Mouse (Mus musculus): ENCODE measurements around the gene Osbp2. TPM values are rescaled to one million over a fixed set of nuclear protein-coding genes. Genes with fewer than 3 reads are reported as not detected.

Gene Osbp2
- total RNA-seq, 2 experiments from 2014 or later, result 5.4 to 6.1 TPM

- no peak for DNase-seq
These were observed 104.3 kb downstream of the Osbp2 start for GRCm38 (mm10) chr11:3759433-3759832.

DNA sequence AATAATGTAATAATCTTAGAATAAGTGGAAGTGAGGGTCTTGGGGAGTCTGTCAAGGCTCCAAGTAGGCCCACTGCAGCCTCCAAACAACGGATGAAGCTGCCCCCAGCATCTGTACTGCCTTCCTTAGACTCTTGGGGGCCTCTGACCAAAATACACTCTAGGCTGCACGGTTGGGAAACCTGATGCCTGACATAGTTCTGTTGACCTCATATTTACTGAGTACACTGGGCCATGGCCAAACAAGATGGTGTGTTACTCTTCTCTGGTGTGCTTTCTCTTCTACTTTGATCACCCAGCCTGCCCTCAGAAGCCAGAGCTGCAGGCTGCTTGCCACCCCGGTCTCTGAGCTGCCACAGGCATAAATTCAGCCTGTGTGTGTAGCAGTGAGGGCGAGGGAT, 108.4 kb downstream of the Osbp2 start:
- no peak for DNase-seq

DNA sequence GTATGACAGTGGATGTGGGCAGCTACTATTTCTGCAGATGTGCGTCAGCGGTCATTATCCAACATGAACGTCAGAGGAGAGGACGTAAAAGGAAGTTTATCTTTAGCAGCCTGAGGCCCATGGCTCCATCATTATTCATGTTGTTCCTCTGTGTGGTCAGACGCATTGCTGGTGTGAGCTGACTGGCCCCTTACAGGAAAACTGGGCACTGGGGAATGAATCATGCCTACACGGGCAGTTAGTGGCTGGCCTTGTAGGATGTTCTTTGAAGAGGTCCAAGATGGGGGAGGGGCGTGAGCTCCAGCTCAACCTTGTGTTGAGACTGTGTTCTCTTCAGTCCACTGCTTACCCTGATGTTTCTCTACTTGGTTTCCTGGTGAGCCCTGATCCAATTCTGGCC, 109.0 kb downstream of the Osbp2 start:
- no peak for DNase-seq

GRCm38 (mm10) chr11:3753897-3754296, 109.8 kb downstream of the Osbp2 start:
- DNase-seq, result no peak

- no peak for DNase-seq
These were observed 110.9 kb downstream of the Osbp2 start for GRCm38 (mm10) chr11:3752766-3753165.

DNA sequence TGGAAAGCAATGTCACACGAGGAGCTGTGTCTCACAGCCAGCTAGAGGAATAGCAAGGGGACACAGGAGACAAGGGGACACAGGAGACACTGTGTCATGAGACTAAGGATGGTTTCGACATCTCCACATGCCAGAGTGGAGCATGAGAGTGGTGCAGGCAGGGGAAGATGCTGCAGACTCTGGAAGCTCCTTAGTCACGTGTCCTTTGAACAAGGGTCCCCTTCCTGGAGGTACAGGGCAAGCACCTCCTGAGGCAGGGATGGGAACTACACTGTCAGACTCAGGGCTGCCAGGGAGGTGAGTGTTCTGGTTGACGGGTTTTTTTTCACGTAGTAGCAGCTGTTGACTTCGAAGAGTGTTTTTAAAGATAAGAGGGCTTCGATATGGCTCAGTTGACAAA, 113.9 kb downstream of the Osbp2 start:
- DNase-seq, result no peak

DNA sequence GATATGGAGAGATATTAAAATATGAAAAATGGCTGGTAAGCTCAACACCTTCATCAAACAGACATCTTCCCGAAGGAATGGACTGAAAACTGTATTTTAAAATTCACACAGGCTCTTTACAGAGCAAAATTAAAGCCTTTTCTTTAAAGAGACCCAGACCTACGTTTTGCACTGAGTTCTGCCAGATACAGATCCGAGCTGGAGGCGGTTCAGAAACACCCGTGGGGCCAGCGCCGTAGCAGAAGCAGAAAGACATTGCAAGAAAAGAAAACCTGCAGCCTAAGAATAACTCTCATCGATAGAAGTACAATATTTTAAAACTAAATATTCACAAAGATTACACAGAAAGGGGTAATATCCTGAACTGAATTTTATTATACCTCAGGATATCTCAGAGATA, 121.3 kb downstream of the Osbp2 start:
- no peak for DNase-seq

GRCm38 (mm10) chr11:3741183-3741582, 122.5 kb downstream of the Osbp2 start:
- no peak for DNase-seq

GRCm38 (mm10) chr11:3738778-3739177, 124.9 kb downstream of the Osbp2 start:
- DNase-seq, result no peak

DNA sequence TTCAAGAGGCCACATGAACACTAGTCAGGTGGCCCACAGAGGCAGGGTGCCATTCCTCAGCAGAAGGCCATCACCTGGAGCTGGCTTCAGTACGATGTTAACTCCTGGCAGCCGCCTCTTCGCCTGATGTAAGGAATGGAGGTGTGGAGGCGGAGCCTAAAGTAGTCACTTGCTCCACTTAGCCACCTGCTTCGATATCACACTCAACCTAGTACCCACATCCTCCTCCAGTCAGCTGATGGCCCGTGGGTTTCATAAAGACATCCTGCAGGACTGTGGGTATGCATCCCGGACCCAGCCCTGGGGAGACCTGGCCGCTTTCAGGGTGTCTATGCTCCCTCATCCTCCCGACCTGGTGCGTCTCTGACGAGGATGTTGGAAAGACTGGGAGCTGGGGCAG, 128.0 kb downstream of the Osbp2 start:
- no peak for DNase-seq

DNA sequence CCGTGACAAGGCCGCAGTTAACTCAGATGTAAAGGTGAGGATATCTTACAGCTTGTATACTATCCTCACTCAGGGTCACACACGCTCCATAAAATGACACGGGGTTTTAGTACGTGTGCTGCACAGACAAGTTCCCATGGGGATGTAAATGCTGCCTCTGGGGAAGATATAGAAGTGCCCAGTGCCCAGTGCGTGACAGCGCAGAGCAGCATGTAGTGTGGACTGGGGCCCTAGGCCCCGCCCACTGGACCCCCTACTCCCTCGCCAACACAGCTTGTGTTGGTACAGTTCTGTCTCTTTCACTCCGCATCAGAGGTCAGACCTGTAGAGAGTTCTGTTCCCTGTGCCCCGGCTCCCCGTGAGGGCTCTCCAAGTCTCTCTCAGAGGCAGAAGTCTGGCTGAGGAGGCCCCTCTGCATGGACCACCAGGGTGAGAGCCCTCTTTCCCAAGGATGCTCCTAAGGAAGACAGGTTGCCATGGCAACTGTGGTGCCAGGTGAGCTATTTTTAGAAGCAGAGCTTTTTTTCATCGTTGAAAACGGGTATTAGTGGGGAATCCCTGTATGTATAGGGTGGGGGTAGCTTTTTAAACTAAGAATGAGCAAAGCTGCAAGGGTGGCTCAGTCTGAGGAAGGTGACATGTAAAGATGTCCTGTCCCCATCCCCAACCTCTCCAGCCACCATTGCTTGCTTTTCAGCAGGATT, 129.6 kb downstream of the Osbp2 start:
- no peak for DNase-seq

DNA sequence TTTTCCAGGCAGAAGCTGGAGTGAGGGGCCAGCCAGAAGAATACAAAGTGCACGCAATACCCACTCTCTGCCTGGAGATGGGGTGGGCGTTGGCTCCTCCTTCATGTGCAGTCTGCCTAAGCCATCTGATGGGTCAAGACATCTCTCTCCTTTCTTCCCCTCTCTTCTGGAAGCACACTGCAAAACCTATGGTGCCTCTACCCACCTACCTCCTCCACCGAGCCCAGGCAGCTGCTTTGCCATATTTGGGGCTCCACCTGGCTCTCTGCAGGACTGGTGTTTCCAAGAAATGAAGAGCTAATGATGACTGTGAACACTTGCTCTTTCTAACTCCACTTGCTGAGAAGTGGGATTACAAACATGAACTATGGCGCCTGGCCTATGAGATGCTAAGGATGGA, 132.2 kb downstream of the Osbp2 start:
- DNase-seq, result no peak

DNA sequence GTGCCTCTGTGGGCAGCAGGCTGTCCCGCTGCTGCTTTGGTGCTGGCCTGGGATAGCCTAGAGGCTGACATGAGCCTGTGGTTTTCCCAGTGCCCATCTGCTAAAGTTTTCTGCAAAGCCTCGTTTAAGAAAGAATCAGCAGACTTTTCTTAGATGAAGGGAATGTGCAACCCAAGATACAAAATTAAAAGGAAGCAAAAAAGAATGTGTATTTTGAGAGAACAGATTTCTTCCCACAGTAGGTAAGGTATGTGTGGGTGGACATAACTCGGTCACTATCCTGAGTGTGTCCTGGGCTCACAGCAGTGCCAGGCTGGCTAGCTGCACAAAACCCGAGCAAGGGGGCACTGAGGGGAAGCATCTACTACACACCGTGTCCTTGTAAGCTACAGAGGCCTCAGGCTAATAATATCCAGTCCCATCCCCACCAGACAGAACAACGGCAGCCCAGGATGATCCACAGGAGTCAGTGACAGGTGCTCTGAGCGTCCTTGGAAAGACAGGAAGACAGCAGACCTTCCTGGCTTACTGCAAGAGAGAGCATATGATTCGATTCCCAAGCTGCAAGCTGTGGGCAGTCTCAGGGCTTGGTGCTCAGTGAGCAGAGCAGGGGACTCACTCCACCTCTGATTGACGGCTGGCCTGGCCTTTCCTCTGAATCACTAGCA, 136.1 kb downstream of the Osbp2 start:
- no peak for DNase-seq

GRCm38 (mm10) chr11:3725331-3726054, 138.2 kb downstream of the Osbp2 start:
- no peak for DNase-seq

DNA sequence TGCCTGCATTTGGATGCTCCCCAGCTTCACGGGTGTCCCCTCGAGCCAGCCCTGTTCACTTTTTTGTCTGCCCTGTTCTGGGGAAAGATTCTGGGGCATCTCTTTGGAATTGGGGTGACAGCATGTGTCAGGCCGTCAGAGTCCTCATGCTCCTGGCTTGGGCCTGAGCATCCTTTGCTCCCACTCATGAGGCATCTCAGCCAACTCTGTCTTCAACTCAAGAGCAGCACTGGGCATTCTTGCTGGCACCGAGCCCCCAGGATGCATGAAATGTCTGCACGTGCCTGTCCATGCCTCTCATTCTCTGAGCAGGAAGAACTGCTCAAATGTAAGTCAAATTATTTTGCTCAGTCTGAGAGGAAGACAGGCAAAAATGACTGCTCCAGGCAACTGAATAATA, 139.0 kb downstream of the Osbp2 start:
- DNase-seq, result no peak

DNA sequence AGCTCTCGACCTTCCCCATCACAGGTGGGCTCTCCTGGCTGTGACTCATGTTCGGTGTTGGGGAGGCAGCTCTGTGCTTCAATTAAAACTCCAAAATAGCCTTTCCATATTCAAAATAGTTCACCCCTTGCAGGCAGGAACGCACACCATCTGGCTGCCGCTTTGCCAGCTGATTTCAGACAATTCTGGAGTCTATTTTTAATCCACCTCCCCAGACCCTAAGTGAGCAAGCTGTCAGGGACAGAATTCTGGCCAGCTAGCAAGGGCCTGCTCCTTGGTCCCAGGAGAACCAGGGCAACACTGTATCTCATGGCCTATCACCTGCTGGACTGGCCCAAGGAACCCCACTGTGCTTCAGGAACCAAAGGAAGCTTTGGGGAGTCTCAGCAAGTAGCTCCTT, 139.8 kb downstream of the Osbp2 start:
- no peak for DNase-seq

DNA sequence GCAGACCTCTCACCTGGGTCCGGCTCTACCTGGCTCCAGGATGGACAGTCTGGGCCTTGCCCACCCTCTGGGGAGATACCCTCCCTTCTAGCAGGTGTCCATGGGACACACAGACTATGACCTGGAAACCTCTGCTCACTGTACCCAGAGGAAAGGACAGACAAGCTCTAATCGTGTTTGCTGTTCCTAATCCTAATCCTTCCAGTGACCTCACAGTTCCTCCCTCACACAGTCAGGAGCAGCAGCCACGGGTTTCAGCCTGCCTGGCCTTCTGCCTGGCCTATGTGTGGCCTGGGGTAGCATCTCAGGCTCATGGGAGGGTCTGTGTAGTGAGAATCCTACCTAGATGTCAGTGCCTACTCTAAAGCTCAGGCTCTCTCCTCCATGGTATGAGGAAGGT, 140.8 kb downstream of the Osbp2 start:
- no peak for DNase-seq

DNA sequence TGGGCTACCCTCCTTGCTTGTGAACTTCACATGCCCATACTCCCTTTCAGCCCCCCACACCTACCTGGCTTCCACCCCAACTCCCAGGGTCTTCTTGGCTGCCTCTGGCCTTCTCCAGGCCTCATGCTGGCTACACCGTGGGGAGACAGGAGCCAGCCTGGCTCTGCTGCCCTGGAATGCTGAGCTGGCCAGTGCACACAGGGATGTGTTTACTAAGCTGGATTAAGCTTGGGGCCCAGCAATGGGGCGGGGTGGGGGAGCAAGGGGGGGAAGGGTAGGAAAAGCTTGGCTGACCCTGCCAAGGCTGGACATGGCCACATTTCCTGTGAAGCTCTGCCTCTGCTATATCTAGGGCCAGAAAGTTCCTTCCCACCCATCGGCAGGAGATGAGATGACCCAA, 141.7 kb downstream of the Osbp2 start:
- no peak for DNase-seq

- DNase-seq, result no peak
These were observed 147.0 kb downstream of the Osbp2 start for GRCm38 (mm10) chr11:3716662-3717061.

DNA sequence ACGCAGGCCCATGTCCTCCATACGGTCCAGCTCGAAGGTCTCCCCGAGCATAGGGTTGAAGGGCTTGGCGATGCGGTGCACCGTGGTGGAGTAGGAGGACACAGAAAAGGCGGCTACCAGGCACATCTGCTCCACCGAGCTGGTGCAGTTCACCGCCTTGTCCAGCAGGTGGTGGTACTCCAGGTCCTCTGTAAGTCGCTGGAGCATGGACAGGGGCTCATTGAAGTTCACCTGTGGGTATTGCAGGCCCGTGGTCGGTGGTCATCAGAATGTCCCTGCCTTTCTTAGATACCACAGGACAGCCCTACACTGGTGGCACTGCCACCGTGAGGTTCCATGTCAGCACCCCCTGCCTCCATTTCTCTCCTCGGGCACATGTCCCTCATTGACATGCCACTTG, 149.2 kb downstream of the Osbp2 start:
- DNase-seq, result peak; percentile 72

DNA sequence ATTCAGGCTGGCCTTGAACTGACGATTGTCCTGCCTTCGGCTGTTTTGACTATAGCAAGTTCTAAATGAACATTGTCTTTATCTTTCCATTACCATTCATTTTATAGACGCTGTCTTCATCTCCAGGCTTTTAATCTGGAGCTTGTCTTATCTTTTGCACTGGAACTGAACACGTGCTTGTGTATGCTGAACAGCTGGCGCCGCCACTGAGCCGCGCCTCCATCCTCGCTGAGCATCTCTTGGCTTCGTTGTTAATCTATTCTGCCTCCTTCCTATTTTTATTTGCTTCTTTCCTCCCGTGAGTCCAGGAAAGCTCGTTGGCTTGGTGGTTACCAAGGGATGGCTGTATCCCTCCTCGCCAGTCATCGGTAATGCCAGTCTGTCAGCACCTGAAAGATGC, 153.5 kb downstream of the Osbp2 start:
- no peak for DNase-seq

DNA sequence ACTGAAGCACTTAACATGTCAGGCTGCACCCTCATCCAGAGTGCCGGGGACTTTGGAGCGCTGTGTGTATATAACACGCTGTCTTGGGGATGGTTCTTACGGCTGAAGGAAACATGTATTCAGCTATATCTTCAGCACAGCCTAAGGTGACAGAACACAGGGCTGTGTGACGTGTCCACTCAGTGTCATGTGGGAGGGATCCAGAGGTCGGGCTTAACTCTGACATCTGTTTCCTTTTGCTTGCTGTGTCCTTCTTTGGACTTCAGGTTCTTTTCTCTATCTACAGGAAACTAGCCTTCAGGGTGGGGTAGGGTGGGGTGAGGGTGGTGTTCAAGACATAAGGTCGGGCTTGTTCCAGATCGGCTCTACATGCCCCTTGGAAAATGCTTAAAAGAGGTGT, 156.6 kb downstream of the Osbp2 start:
- DNase-seq, result no peak

DNA sequence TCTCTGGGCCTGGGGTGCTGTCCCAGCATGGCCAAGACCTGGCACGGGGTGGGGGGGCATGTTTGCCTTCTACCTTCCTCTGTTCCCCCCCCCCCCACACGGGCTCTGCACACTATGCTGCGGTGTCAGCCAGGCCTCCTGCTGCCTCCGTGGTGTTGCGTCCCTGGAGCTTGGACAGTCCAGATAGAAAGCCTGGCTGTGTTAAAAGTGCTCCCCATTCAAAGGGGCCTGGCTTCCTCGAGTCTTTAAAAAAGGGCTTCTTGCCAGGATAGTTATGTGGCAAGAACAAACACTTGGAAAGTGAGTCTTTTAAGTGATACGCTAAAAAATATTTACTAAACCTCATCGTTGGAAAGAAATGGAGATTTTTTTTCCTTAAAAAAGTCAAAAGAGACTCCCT, 159.3 kb downstream of the Osbp2 start:
- DNase-seq, result no peak

Measured in heart, postnatal 4 days (tissue).